Mouse (Mus musculus): ENCODE results near the gene Slc12a7. TPM values are rescaled to one million over a fixed set of nuclear protein-coding genes. Genes with fewer than 3 reads are reported as not detected.

Slc12a7 gene
- total and polyA plus RNA-seq, 3 experiments, result 3.1 to 6.9 TPM; not detected in 1

DNA sequence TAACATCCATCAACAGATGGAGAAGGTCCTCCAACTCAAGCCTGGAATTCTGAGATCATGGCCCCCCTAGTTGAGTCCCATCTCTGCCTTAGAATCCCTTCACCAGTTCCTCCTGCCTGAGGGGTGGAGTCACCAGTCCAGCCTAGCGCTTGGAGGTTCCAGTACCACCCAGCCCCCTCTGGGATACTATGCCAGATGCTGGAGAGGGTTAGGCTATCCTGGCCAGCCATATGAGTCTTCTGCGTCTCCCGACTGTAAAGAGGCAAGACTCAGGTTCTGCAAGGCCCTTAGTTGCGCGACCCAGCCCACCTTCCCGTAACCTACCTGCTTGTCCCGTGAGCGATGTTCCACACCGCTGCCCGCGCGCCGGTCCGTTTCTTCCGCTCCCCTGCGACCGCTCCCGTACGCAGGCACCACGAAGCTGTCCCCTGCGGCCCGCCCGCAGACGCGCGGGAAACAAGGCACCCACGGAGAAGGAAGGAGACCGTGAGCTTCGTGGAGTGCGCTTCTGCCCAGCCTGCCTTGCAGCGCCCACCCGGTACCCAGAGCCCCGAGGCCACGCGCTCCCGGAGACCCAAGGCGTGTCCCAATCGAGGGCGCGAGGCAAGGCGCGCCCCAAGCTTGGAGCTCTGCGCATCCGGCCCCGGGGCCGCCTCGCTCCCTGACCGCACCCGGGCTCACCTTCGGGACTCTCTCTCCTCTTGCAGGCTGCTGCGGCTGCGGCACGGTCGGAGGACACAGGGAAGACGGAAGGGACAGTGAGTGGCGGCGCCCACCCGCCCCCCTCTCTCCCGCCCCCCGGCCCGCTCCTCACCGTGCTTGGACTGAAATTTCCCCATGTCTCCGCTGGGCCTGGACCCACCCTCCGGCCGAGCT lies 113.9 kb downstream of the Slc12a7 start:
- Histone ChIP-seq H3K9ac (ENCODE audit: control insufficient read depth, low read depth, low read length, poor library complexity, severe bottlenecking) (no peak overlapping the region), H3K27me3 (ENCODE audit: control insufficient read depth in 1 of 2, insufficient read depth in 2 of 2, low read length in 2 of 2) (peaks cover 0 to 8% of the 10 kb centered on the region in 2 experiments; a peak in 3 of 4 replicates), H3K9me3 (replicated peaks; ENCODE audit: insufficient read depth, low read length) (no peaks in the 10 kb centered on the region), H3K36me3 (ENCODE audit: control insufficient read depth in 1 of 2, insufficient read depth in 2 of 2, low read length in 2 of 2) (no peaks in the 10 kb centered on the region), H3K4me1 (ENCODE audit: control insufficient read depth in 1 of 2, insufficient read depth in 2 of 2, low read length in 2 of 2) (no peaks in the 10 kb centered on the region), H3K27ac (ENCODE audit: control insufficient read depth, low read depth, low read length) (no peak overlapping the region), H3K4me3 (ENCODE audit: control insufficient read depth in 1 of 2, insufficient read depth in 1 of 2, low read depth in 2 of 2, low read length in 2 of 2) (no peak overlapping the region), H3K79me2 (ENCODE audit: control insufficient read depth, insufficient read depth, low read length, poor library complexity) (no peaks in the 10 kb centered on the region)
- no peak for TF ChIP-seq MAZ (IDR thresholded peaks at IDR 0.05; ENCODE audit: low read depth, low read length)
- TF ChIP-seq TBP (IDR thresholded peaks at IDR 0.05; ENCODE audit: low read depth, low read length), result no peak
- no peak for TF ChIP-seq ETS1 (IDR thresholded peaks at IDR 0.05; ENCODE audit: low read depth, low read length)
- TF ChIP-seq SMC3 (IDR thresholded peaks at IDR 0.05; ENCODE audit: low read depth, low read length), result no peak
- no peak for TF ChIP-seq NRF1 (IDR thresholded peaks at IDR 0.05; ENCODE audit: insufficient read depth, low read depth, low read length, poor library complexity, severe bottlenecking)
- no peak for TF ChIP-seq NELFE (IDR thresholded peaks at IDR 0.05; ENCODE audit: low read depth, low read length)
- no peak for TF ChIP-seq CHD1 (IDR thresholded peaks at IDR 0.05; ENCODE audit: low read depth, low read length)
- no peak for TF ChIP-seq JUND (IDR thresholded peaks at IDR 0.05; ENCODE audit: low read depth, low read length)
- no peak for DNase-seq (ENCODE audit: low read depth, low spot score)

DNA sequence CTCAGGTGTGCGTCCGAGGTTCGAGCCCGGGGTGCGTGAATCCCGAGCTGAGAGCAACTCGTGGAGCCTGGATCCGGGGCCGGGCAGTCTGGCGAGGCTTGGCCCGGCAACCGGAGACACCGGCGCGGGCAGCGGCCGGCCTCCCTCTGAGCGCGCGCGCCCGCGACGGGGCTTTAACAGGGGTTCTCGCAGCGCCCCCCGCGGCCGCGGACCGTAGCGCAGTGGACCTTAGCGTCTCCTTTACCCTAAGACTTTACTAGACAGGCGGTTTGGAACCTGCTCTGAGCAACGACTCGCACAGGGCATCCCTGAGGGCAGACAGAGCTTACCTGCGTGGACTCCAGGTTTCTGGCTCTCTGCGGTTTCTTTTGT lies 114.6 kb downstream of the Slc12a7 start, which contains the start of gene Nkd2:
Nkd2 (minus strand) TSS at position 167 of the 372 bp plus-strand sequence.
- Histone ChIP-seq H3K4me3 (ENCODE audit: control insufficient read depth in 1 of 2, insufficient read depth in 1 of 2, low read depth in 2 of 2, low read length in 2 of 2) (no peak within 1 kb of the TSS), H3K9me3 (replicated peaks; ENCODE audit: insufficient read depth, low read length) (no peaks in the 10 kb centered on the region), H3K9ac (ENCODE audit: control insufficient read depth, low read depth, low read length, poor library complexity, severe bottlenecking) (no peak within 1 kb of the TSS), H3K27me3 (ENCODE audit: control insufficient read depth in 1 of 2, insufficient read depth in 2 of 2, low read length in 2 of 2) (peaks cover 0 to 10% of the 10 kb centered on the region in 2 experiments; a peak in 3 of 4 replicates), H3K79me2 (ENCODE audit: control insufficient read depth, insufficient read depth, low read length, poor library complexity) (no peaks in the 10 kb centered on the region), H3K36me3 (ENCODE audit: control insufficient read depth in 1 of 2, insufficient read depth in 2 of 2, low read length in 2 of 2) (no peaks in the 10 kb centered on the region), H3K27ac (ENCODE audit: control insufficient read depth, low read depth, low read length) (no peak within 1 kb of the TSS), H3K4me1 (ENCODE audit: control insufficient read depth in 1 of 2, insufficient read depth in 2 of 2, low read length in 2 of 2) (no peaks in the 10 kb centered on the region)
- DNase-seq (ENCODE audit: low read depth, low spot score), result no peak
- TF ChIP-seq USF2 (IDR thresholded peaks at IDR 0.05; ENCODE audit: borderline replicate concordance in 1 of 2, insufficient read depth in 1 of 2, low read depth in 1 of 2, low read length in 2 of 2), result no peak
- no peak for TF ChIP-seq NELFE (IDR thresholded peaks at IDR 0.05; ENCODE audit: low read depth, low read length)
- TF ChIP-seq RAD21 (IDR thresholded peaks at IDR 0.05; ENCODE audit: low read depth, low read length), result no peak
- TF ChIP-seq MAFK (IDR thresholded peaks at IDR 0.05; ENCODE audit: borderline replicate concordance, low read depth, low read length), result no peak
- TF ChIP-seq MYC (IDR thresholded peaks at IDR 0.05; ENCODE audit: low read depth, low read length), result no peak
- no peak for TF ChIP-seq ZKSCAN1 (IDR thresholded peaks at IDR 0.05; ENCODE audit: low read depth, low read length)
- no peak for TF ChIP-seq MXI1 (IDR thresholded peaks at IDR 0.05; ENCODE audit: low read depth, low read length)
- no peak for TF ChIP-seq GATA1 (IDR thresholded peaks at IDR 0.05; ENCODE audit: low read depth, low read length)
- no peak for TF ChIP-seq POLR2A (IDR thresholded peaks at IDR 0.05; ENCODE audit: control insufficient read depth in 1 of 2, insufficient read depth in 1 of 2, low read depth in 1 of 2, low read length in 2 of 2, poor library complexity in 1 of 2)
- TF ChIP-seq NRF1 (IDR thresholded peaks at IDR 0.05; ENCODE audit: insufficient read depth, low read depth, low read length, poor library complexity, severe bottlenecking), result no peak

Other genes starting within 250 kb of the Slc12a7 start
- 0.07 and 0.08 TPM in 2 replicates for gene Slc6a3, start 196.3 kb upstream of the Slc12a7 start, total RNA-seq (2012; rRNA removed)
- under 1 TPM in 1 of 2 experiments, not detected in 1; 0.10 TPM for gene Slc6a3, start 196.3 kb upstream of the Slc12a7 start, polyA plus RNA-seq (2012; ENCODE audit: insufficient read depth in 1 of 2, insufficient read length in 2 of 2, low read depth in 1 of 2, low replicate concordance in 2 of 2, missing spikeins in 1 of 2)
- gene Clptm1l, start 129.1 kb upstream of the Slc12a7 start, total RNA-seq (2012; rRNA removed), result 175 and 197 TPM in 2 replicates
- 100 to 1,000 TPM; 104 to 201 TPM for gene Clptm1l, start 129.1 kb upstream of the Slc12a7 start, polyA plus RNA-seq (2012; ENCODE audit: insufficient read depth in 1 of 2, insufficient read length in 2 of 2, low read depth in 1 of 2, low replicate concordance in 2 of 2, missing spikeins in 1 of 2)
- gene Tert, start 106.2 kb upstream of the Slc12a7 start, total RNA-seq (2012; rRNA removed), result 1.1 and 1.2 TPM in 2 replicates
- gene Tert, start 106.2 kb upstream of the Slc12a7 start, polyA plus RNA-seq (2012; ENCODE audit: insufficient read depth in 1 of 2, insufficient read length in 2 of 2, low read depth in 1 of 2, low replicate concordance in 2 of 2, missing spikeins in 1 of 2), result 1 to 10 TPM in 1 of 2 experiments, not detected in 1; 2.0 TPM
- gene Slc6a18, start 55.1 kb upstream of the Slc12a7 start, total RNA-seq (2012; rRNA removed), result not detected in 2 replicates
- not detected for gene Slc6a18, start 55.1 kb upstream of the Slc12a7 start, polyA plus RNA-seq (2012; ENCODE audit: insufficient read depth in 1 of 2, insufficient read length in 2 of 2, low read depth in 1 of 2, low replicate concordance in 2 of 2, missing spikeins in 1 of 2)
- gene Slc6a19, start 28.2 kb upstream of the Slc12a7 start, total RNA-seq (2012; rRNA removed), result not detected in 2 replicates
- not detected for gene Slc6a19, start 28.2 kb upstream of the Slc12a7 start, polyA plus RNA-seq (2012; ENCODE audit: insufficient read depth in 1 of 2, insufficient read length in 2 of 2, low read depth in 1 of 2, low replicate concordance in 2 of 2, missing spikeins in 1 of 2)
- not detected in 2 replicates for gene Nkd2, start 114.5 kb downstream of the Slc12a7 start, total RNA-seq (2012; rRNA removed)
- not detected for gene Nkd2, start 114.5 kb downstream of the Slc12a7 start, polyA plus RNA-seq (2012; ENCODE audit: insufficient read depth in 1 of 2, insufficient read length in 2 of 2, low read depth in 1 of 2, low replicate concordance in 2 of 2, missing spikeins in 1 of 2)
- 44.1 and 48.9 TPM in 2 replicates for gene Trip13, start 204.7 kb downstream of the Slc12a7 start, total RNA-seq (2012; rRNA removed)
- gene Trip13, start 204.7 kb downstream of the Slc12a7 start, polyA plus RNA-seq (2012; ENCODE audit: insufficient read depth in 1 of 2, insufficient read length in 2 of 2, low read depth in 1 of 2, low replicate concordance in 2 of 2, missing spikeins in 1 of 2), result 10 to 100 TPM in 1 of 2 experiments, not detected in 1; 55.3 TPM
- 19.0 and 21.4 TPM in 2 replicates for gene Brd9, start 204.7 kb downstream of the Slc12a7 start, total RNA-seq (2012; rRNA removed)
- 10 to 100 TPM in 1 of 2 experiments, not detected in 1; 29.2 TPM for gene Brd9, start 204.7 kb downstream of the Slc12a7 start, polyA plus RNA-seq (2012; ENCODE audit: insufficient read depth in 1 of 2, insufficient read length in 2 of 2, low read depth in 1 of 2, low replicate concordance in 2 of 2, missing spikeins in 1 of 2)
- gene Zdhhc11, start 230.8 kb downstream of the Slc12a7 start, total RNA-seq (2012; rRNA removed), result not detected in 2 replicates
- not detected for gene Zdhhc11, start 230.8 kb downstream of the Slc12a7 start, polyA plus RNA-seq (2012; ENCODE audit: insufficient read depth in 1 of 2, insufficient read length in 2 of 2, low read depth in 1 of 2, low replicate concordance in 2 of 2, missing spikeins in 1 of 2)

Data from MEL (cell line).